Mouse (Mus musculus) liver, postnatal 0 days (tissue): ENCODE measurements around the gene Cntn1.

Experiments
- CTCF ChIP-seq: sonication (generic); IDR thresholded peaks from 2 replicates; pipeline ENCODE4 v1.5.1; 2016; ENCODE audit warnings: antibody characterized with exemption, low read depth
- EP300 ChIP-seq: IDR thresholded peaks from 2 replicates; pipeline ENCODE4 v1.6.1; 2016; ENCODE audit warnings: antibody characterized with exemption, low read depth, mild to moderate bottlenecking

- no peak for TF ChIP-seq EP300
- TF ChIP-seq CTCF = no peak
Measured at GRCm38 (mm10) chr15:92327111-92327510, 276.1 kb downstream of the Cntn1 start.
